Mouse (Mus musculus): ENCODE data around the gene Rsph6a. TPM values are rescaled to one million over a fixed set of nuclear protein-coding genes. Genes with fewer than 3 reads are reported as not detected.

Rsph6a gene
- total RNA-seq (2021), result not detected
- long read RNA-seq, experiment 1, result 0 reads
- long read RNA-seq, experiment 2, result 0 reads

DNA sequence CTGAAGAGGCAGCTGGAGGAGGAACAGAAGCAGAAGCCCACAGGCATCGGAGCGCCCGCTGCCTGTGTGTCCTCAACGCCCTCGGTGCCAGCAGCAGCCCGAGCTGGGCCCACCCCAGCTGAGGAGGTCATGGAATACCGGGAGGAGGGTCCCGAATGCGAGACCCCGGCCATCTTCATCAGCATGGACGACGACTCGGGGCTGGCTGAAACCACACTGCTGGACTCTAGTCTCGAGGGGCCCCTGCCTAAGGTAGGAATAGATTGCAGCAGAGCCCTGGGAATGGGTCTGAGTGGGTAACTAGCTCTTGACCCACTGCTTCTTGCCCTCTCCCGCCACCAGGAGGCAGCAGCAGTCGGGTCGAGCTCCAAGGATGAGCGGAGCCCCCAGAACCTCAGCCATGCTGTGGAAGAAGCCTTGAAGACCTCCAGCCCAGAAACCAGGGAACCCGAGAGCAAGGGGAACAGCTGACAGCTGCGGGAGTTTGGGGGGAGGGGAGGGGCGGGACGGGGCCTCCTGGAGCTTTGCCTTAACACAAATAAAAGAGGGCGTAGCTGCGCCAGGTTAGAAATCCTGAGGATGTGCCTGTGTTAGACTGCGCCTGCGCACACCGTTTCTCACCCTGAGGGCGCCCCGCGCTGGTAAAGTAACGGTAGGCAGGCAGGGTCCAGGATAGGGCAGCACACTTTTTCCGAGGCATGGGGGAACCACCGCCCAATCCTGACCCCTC lies at the start of gene Rsph6a:
TSS of gene Rsph6a (plus strand) at position 644 of the 730 bp plus-strand sequence.
- H3K4me3 ChIP-seq, result no peak within 1 kb of the TSS
- peak; percentile 61 for DNase-seq
- intact Hi-C loops (cut with DNase I), result no loop called here
- TF ChIP-seq CTCF (IDR thresholded peaks at IDR 0.05), result peak; percentile 58
- no peak within 1 kb of the TSS for H3K27ac ChIP-seq

DNA sequence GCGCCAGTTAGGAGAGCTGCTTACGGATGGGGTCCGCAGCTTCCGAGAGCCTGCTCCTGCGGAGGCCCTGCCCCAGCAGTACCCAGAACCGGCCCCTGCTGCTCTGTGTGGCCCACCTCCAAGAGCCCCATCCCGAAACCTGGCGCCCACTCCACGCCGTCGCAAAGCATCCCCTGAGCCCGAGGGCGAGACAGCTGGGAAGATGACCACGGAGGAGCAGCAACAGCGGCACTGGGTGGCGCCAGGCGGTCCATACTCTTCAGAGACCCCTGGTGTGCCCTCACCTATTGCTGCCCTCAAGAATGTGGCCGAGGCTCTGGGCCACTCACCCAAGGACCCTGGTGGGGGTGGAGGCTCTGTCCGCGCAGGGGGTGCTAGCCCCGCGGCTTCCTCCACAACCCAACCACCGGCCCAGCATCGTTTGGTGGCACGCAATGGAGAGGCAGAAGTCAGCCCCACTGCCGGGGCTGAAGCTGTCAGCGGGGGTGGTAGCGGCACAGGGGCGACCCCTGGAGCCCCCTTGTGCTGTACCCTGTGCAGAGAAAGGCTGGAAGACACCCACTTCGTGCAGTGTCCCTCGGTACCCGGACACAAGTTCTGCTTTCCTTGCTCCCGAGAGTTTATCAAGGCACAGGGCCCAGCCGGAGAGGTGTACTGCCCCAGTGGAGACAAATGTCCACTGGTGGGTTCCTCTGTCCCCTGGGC lies 48.9 kb upstream of the Rsph6a start:
- no peak for TF ChIP-seq CTCF (IDR thresholded peaks at IDR 0.05)
- peak; percentile 47 for DNase-seq
- intact Hi-C loops (cut with DNase I), result loop anchor here (2.0 to 5.0 kb wide), 2 partner anchors 17 to 87 kb away; partner anchors contain the start of genes Foxa3 and Six5
- Histone ChIP-seq H3K4me3 (peak overlapping the region; percentile 78), H3K27ac (no peak overlapping the region)

DNA sequence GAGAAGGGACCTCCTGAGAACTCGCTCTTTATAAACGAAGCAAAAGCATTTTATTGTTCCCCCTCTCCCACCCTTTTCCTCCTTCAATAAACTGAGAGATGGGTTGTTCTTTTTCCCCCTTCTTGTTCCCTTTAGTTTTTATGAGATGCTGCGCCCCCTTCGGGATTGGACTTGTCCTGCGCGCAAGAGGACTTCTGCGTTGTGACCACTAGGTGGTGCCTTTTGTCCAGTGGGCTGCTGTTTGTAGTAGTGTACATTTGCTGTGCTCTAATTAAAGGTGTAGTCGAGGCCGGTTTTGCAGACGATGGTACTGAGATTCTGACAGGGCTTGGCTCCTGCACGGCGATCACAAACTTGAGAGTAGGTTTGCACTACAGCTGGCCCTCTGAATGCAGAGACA lies 48.0 kb upstream of the Rsph6a start:
- Histone ChIP-seq H3K4me3 (no peak overlapping the region), H3K27ac (no peak overlapping the region)
- intact Hi-C loops (cut with DNase I), result loop anchor here (2.0 to 5.0 kb wide), 2 partner anchors 16 to 86 kb away; partner anchors contain the start of genes Foxa3 and Six5
- DNase-seq, result peak; percentile 86
- TF ChIP-seq CTCF (IDR thresholded peaks at IDR 0.05), result peak; percentile 100

DNA sequence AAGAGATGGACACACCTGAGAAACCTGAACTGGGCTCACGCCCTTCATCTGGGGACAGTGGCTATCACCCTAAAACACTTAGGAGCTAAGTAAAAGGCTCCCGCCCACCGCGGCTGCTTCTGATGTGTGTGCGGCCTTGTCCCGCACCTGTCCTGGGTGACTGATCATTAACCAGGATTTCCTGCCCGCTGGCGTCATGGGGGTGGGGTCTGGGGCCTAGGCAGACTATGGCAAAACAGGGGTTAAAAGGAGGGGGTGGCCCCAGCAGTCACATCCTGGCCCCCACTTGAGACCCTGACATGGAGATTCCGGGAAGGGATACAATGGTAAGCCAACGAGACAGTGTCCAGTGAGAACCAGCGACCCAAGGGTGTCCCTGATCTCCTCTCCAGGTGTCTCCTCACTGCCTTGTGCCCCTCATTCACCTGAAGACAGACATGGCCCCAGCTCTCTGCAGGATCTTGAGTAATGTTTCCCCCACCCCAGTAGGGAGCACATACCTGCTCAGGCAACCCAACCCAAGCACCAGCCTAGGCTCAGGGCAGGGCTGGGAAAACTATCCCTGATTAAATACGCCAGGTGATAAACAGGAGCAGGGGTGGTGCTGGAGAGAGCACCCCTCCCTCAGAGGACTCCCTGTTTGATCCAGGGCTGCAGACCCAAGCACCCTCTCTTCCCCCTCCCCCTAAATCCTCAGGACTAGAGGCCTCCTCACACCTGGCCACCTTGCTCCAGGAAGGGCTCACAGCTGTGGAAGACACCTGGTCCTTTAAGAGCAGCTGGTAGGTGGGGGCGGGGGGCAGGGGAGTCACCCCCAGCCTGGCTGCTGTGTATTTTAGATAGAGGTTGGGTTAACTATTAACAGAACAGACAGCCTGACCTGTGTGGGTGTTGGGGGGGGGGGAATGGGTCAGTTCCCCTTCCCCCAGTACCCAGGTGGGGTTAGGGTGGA lies 47.2 kb upstream of the Rsph6a start:
- intact Hi-C loops (cut with DNase I), result loop anchor here (2.0 to 5.0 kb wide), 2 partner anchors 15 to 85 kb away; partner anchors contain the start of genes Foxa3 and Six5
- TF ChIP-seq CTCF (IDR thresholded peaks at IDR 0.05), result no peak
- H3K27ac ChIP-seq, result no peak overlapping the region
- no peak for DNase-seq
- H3K4me3 ChIP-seq, result no peak overlapping the region

DNA sequence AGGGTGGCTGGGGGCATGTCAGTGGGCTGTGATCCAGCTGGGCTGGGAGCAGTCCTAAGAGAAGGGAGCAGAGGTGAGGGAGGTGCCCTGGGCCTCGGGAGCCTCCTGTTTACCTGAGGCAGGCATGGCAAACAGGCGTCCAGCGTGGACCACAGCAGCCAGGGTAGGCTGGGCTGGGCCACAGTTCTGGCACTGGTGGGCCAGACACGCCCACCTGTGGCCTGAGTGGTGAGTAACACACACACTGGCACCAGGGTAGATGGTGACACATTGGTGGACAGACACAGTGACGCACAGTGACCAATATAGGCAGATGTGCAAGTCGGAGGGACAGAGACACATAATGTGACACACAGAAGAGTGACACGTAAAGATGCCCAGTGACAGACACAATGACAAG lies 43.9 kb upstream of the Rsph6a start:
- TF ChIP-seq CTCF (IDR thresholded peaks at IDR 0.05), result no peak
- Histone ChIP-seq H3K4me3 (no peak overlapping the region), H3K27ac (no peak overlapping the region)
- no peak for DNase-seq
- intact Hi-C loops (cut with DNase I), result no loop called here

DNA sequence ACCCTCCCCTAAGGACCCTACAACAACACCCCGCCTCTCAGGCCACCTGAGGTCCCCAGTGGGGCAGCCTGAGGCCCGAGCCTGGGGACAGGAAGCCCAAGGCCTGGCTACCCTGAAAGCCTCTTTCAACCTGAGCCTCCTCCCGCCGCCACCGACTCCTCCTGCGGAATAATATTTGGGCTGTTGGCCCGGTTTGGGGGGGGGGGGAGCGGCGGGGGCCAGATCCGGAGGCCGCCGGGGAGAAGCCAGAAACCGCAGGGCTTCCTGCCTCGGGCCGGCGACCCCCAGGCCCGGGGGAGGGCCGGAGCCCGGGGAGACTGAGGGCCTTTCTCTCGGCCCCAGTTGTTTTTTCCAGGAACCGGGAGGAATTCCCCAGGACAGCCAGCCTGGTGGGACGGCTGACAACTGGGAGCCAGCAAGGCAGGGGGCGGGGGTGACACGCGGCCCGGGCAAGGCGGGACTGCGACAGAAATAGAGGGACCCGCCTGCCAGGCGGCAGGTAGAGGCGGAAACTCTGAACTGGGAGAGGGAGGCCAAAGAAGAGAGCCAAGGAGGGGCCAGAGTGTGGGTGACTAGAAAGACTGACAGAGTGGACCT lies 42.4 kb upstream of the Rsph6a start:
- intact Hi-C loops (cut with DNase I), result no loop called here
- Histone ChIP-seq H3K4me3 (peak overlapping the region; percentile 74), H3K27ac (peak overlapping the region; percentile 88)
- no peak for TF ChIP-seq CTCF (IDR thresholded peaks at IDR 0.05)
- DNase-seq, result peak; percentile 68

DNA sequence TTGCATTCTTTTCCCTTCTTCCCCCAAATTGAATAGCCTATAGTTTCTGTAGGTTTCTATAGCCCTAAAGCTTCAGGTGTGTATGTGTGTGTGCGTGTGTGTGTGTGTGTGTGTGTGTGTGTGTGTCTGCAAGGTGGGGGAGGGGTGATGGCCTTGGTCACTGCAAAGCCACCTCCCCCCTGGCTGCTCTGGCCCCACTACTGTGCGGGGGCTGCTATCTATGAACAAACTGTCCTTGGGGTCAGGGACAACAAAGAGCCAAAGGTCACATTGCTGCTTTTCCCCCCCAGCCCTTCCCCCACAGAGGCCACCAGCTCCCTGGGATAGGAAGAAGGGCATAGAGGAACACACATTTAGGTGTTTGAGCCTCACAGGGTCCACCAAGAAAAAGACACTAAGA lies 41.6 kb upstream of the Rsph6a start:
- intact Hi-C loops (cut with DNase I), result no loop called here
- H3K4me3 ChIP-seq, result no peak overlapping the region
- H3K27ac ChIP-seq, result no peak overlapping the region
- TF ChIP-seq CTCF (IDR thresholded peaks at IDR 0.05), result no peak
- DNase-seq, result no peak

DNA sequence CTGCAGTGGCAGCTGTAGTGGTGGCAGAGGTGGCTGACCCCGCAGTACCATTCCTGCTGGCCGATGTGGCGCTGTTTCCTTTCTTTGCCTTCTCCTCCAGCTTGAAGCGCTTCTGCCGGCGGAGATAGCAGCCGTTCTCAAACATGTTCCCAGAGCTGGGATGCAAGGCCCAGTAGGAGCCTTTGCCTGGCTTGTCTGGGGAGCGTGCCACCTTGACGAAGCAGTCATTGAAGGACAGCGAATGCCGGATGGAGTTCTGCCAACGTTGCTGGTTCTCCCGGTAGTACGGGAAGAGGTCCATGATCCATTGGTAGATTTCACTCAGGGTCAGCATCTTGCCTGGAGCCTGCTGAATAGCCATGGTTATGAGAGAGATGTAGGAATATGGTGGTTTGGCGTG lies 40.0 kb upstream of the Rsph6a start:
- no peak for DNase-seq
- H3K27ac ChIP-seq, result no peak overlapping the region
- intact Hi-C loops (cut with DNase I), result no loop called here
- no peak for TF ChIP-seq CTCF (IDR thresholded peaks at IDR 0.05)
- H3K4me3 ChIP-seq, result no peak overlapping the region

DNA sequence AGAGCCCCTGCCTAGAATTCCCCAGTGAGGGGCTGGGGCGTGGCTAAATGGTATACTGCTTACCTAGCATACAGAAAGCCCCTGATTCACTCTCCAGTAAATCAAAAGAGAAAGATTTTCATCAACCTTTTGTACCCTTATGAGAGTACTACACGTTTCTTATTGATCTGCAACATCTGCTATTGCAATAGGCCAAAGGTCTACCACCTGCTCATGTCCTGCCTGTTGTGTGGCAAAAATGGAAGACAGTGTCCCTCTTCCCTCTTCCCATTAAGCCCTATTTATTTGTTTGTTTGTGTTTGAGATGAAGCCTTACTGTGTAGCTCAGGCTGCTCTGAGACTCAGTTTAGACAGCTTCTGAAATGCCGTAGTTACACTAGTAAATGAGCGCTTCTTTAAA lies 38.4 kb upstream of the Rsph6a start:
- no peak for DNase-seq

DNA sequence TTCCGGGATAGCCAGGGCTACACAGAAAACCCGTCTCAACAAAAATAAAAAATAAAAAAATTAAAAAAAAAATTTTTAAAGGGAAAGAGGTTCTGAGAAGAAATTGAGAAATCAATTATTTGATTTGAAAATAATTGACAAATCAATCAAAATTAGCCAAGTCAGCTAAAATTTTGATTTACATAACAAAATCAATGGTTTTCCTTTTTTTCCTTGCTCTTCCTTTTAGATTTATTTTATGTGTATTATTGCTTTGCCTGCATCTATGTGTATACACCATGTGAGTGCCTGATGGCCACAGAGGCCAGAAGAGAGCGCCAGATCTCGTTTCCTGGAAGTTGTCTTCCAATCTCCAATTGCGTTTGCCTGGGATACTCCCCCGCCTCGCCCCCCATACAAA lies 36.6 kb upstream of the Rsph6a start:
- no peak for TF ChIP-seq CTCF (IDR thresholded peaks at IDR 0.05)
- intact Hi-C loops (cut with DNase I), result no loop called here
- Histone ChIP-seq H3K27ac (no peak overlapping the region), H3K4me3 (no peak overlapping the region)
- DNase-seq, result no peak

More for the DNA sequence above, 38.4 kb upstream of the Rsph6a start:
- intact Hi-C loops (cut with DNase I), result no loop called here
- no peak for TF ChIP-seq CTCF (IDR thresholded peaks at IDR 0.05)
- Histone ChIP-seq H3K4me3 (no peak overlapping the region), H3K27ac (no peak overlapping the region)

DNA sequence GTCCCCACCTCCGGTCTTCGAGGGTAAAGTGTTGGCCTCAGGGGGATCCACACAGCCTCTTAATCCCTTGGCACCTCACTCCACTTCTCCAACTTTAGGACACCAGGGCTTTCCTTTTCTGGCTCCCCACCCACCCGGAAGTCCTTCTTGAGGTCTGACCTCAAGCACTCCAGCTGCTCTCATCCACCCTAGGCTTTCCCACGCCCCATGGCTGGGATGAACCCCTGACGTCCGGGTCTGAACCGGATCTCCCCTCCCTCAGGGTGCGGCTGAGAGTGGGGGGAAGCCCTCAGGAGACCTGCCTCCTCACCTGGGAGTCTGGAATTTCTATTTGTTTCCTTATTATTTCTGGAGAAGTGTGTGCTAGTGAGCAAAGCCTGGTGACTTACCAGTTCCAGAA lies 33.4 kb upstream of the Rsph6a start:
- intact Hi-C loops (cut with DNase I), result no loop called here
- no peak overlapping the region for H3K4me3 ChIP-seq

More for the DNA sequence above, 33.4 kb upstream of the Rsph6a start:
- no peak for DNase-seq
- TF ChIP-seq CTCF (IDR thresholded peaks at IDR 0.05), result no peak
- H3K27ac ChIP-seq, result no peak overlapping the region

Data from gastrocnemius, adult 2 months (tissue).